Mouse (Mus musculus): ENCODE data around the gene Rexo5.

Gene Rexo5

GRCm38 (mm10) chr7:119847396-119847795 is 53.6 kb downstream of the Rexo5 start:
- DNase-seq = no peak

- peak in 1 of 2 experiments; percentile 10 for DNase-seq
Observed at GRCm38 (mm10) chr7:119849096-119849495, 55.3 kb downstream of the Rexo5 start.

- no peak for DNase-seq
Observed at GRCm38 (mm10) chr7:119850737-119851136, 56.9 kb downstream of the Rexo5 start.

GRCm38 (mm10) chr7:119852494-119852893 is 58.7 kb downstream of the Rexo5 start:
- no peak for DNase-seq

GRCm38 (mm10) chr7:119853186-119853585 is 59.4 kb downstream of the Rexo5 start:
- DNase-seq = no peak

GRCm38 (mm10) chr7:119854362-119854761 is 60.6 kb downstream of the Rexo5 start:
- no peak for DNase-seq

GRCm38 (mm10) chr7:119855031-119855430 is 61.2 kb downstream of the Rexo5 start:
- DNase-seq = no peak

GRCm38 (mm10) chr7:119859476-119859875 is 65.7 kb downstream of the Rexo5 start:
- DNase-seq = no peak

- DNase-seq = no peak
Observed at GRCm38 (mm10) chr7:119860116-119860515, 66.3 kb downstream of the Rexo5 start.

GRCm38 (mm10) chr7:119860554-119860953 is 66.7 kb downstream of the Rexo5 start:
- no peak for DNase-seq

GRCm38 (mm10) chr7:119860971-119861334 is 67.1 kb downstream of the Rexo5 start:
- no peak for DNase-seq

- peak; percentile 21 to 26 for DNase-seq
Observed at GRCm38 (mm10) chr7:119861335-119862091, 67.7 kb downstream of the Rexo5 start.

- no peak for DNase-seq
Observed at GRCm38 (mm10) chr7:119862167-119862566, 68.4 kb downstream of the Rexo5 start.

- DNase-seq = no peak
Observed at GRCm38 (mm10) chr7:119864500-119864899, 70.7 kb downstream of the Rexo5 start.

- DNase-seq = no peak
Observed at GRCm38 (mm10) chr7:119866136-119866535, 72.3 kb downstream of the Rexo5 start.

- DNase-seq = no peak
Observed at GRCm38 (mm10) chr7:119872204-119872603, 78.4 kb downstream of the Rexo5 start.

- no peak for DNase-seq
Observed at GRCm38 (mm10) chr7:119873050-119873449, 79.2 kb downstream of the Rexo5 start.

- no peak for DNase-seq
Observed at GRCm38 (mm10) chr7:119875776-119876440, 82.1 kb downstream of the Rexo5 start.

- no peak for DNase-seq
Observed at GRCm38 (mm10) chr7:119879171-119879570, 85.4 kb downstream of the Rexo5 start.

GRCm38 (mm10) chr7:119880345-119880744 is 86.5 kb downstream of the Rexo5 start:
- DNase-seq = no peak

GRCm38 (mm10) chr7:119881229-119881628 is 87.4 kb downstream of the Rexo5 start:
- no peak for DNase-seq

- no peak for DNase-seq
Observed at GRCm38 (mm10) chr7:119887887-119888286, 94.1 kb downstream of the Rexo5 start.

GRCm38 (mm10) chr7:119892198-119892597 is 98.4 kb downstream of the Rexo5 start:
- no peak for DNase-seq

- DNase-seq = no peak
Observed at GRCm38 (mm10) chr7:119892742-119893141, 98.9 kb downstream of the Rexo5 start.
